Mouse (Mus musculus) heart, adult 8-10 months (tissue): ENCODE measurements at regions not wholly inside any gene's neighbourhood (a gene's known extent, or its start where the extent isn't known, plus 50 kb on each side); places are given as distances from the start of the nearest gene placed in this dataset.
A peak's percentile ranks its signal among the peaks of the same experiment; 100 is the strongest.

Experiments used
- DNase-seq: peaks from one replicate; pipeline ENCODE4 v3.0.0; 2022; ENCODE audit warnings: low spot score

- no peak for DNase-seq
These were observed 50.8 kb upstream of the Olfm1 start for GRCm38 (mm10) chr2:28141975-28142374.

GRCm38 (mm10) chr2:28141556-28141955 is 51.2 kb upstream of the Olfm1 start:
- DNase-seq, result no peak

DNA sequence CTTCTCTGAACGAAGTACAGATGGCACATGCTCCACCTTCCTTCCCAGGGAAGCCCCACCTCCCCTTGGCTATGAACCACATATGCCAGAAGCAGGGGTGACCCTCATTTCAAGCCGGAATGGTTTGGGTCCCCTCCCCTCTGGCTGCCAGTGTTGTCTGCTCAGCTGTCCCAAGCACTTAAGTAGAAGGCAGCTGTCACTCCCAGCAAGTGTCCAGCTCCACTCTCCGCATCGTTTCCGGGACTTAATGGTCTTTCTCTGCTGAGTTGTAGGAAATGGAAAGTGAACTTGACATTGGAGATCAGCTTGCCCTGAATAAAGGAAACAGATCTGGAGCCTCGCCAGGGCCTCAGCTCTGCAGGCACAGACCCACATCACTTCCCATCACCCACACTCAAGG is 53.9 kb upstream of the Fcnb start:
- peak; percentile 8 for DNase-seq

- no peak for DNase-seq
These were observed 49.9 kb upstream of the Fcnb start for GRCm38 (mm10) chr2:28134605-28135004.
